Mouse (Mus musculus): ENCODE measurements around the gene Pde9a.

GRCm38 (mm10) chr17:31389432-31390050, 3.5 kb downstream of the Pde9a start:
- TF ChIP-seq CTCF (IDR thresholded peaks at IDR 0.05; ENCODE audit: insufficient read depth, low read depth, low read length), result no peak
- TF ChIP-seq POLR2A (IDR thresholded peaks at IDR 0.05; ENCODE audit: insufficient read depth, low read depth, low read length), result no peak
